Mouse (Mus musculus) cerebellum, postnatal 10 days (tissue): ENCODE data around the gene Mup12.
"Not testable (repeated sequence)": the region's sequence is repeated elsewhere in the genome, so short reads cannot be mapped to it uniquely, and the experiment has no call there.

ENCODE experiments used
- DNase-seq, 2 experiments: peaks; one replicate each; pipeline ENCODE4 v3.0.0; 2021; ENCODE audit warnings: mixed read lengths in 2 of 2

The Mup12 gene

GRCm38 (mm10) chr4:60741226-60741625 is at the start of gene Mup12:
TSS of gene Mup12 (minus strand) at chr4:60741326.
- DNase-seq, result not testable (repeated sequence)
